Mouse (Mus musculus) olfactory bulb, adult 2 months (tissue): ENCODE results near the gene Casp7. TPM values are rescaled to one million over a fixed set of nuclear protein-coding genes. Genes with fewer than 3 reads are reported as not detected.
A peak's percentile ranks its signal among the peaks of the same experiment; 100 is the strongest.
"Not testable (repeated sequence)": the region's sequence is repeated elsewhere in the genome, so short reads cannot be mapped to it uniquely, and the experiment has no call there.

Experiments
- H3K27ac ChIP-seq: fragments of 200-500 bp; 2 replicates; pipeline ENCODE4 v1.5.1; 2012; ENCODE audit warnings: low read depth, low read length; ENCODE audit not compliant: insufficient read depth
- H3K4me1 ChIP-seq: fragments of 200-500 bp; 2 replicates; pipeline ENCODE4 v1.6.1; 2012; ENCODE audit warnings: low read length; ENCODE audit not compliant: control insufficient read depth, insufficient read depth
- H3K4me3 ChIP-seq: fragments of 200-500 bp; 2 replicates; pipeline ENCODE4 v1.5.1; 2012; ENCODE audit warnings: mild to moderate bottlenecking, low read depth, low read length, moderate library complexity; ENCODE audit not compliant: insufficient read depth
- CTCF ChIP-seq: fragments of 200-500 bp; IDR thresholded peaks from 2 replicates; pipeline ENCODE4 v1.5.1; 2012; ENCODE audit warnings: low read depth, mild to moderate bottlenecking, low read length, moderate library complexity; ENCODE audit not compliant: insufficient read depth
- POLR2A ChIP-seq: fragments of 200-500 bp; IDR thresholded peaks from 2 replicates; pipeline ENCODE4 v1.6.1; 2012; ENCODE audit warnings: mild to moderate bottlenecking, low read depth, low read length, moderate library complexity; ENCODE audit not compliant: insufficient read depth
- WGBS: fragments of 180-500 bp; shearing (Covaris S2); methylation state at CpG from one replicate; pipeline ENCODE4 v1.1.7; 2018; 5-methylcytosine and 5-hydroxymethylcytosine counted together
- polyA plus RNA-seq: library from polyadenylated mRNA; stranded (reverse); fragments of >200 nt; gene quantifications from 2 replicates; pipeline ENCODE4 v1.2.4, GENCODE M21; 2012; ENCODE audit warnings: low replicate concordance; ENCODE audit not compliant: missing spikeins, insufficient read depth, insufficient read length

The Casp7 gene
- polyA plus RNA-seq, 1 experiment, result not detected

- H3K27ac ChIP-seq, result no peak overlapping the region
- WGBS, result 95% methylated on average over 4 of the region's 4 CpGs
These were observed 8.9 kb downstream of the Casp7 start for GRCm38 (mm10) chr19:56405824-56406223.

GRCm38 (mm10) chr19:56406581-56406980 is 9.7 kb downstream of the Casp7 start:
- no peak overlapping the region for H3K27ac ChIP-seq
- TF ChIP-seq CTCF (no peak), POLR2A (no peak)
- no peak overlapping the region for H3K4me3 ChIP-seq
- no peaks in the 10 kb centered on the region for H3K4me1 ChIP-seq
- WGBS, result 94% methylated on average over 7 of the region's 7 CpGs

More at GRCm38 (mm10) chr19:56405824-56406223, 8.9 kb downstream of the Casp7 start:
- no peak for TF ChIP-seq CTCF
- TF ChIP-seq POLR2A, result no peak
- H3K4me3 ChIP-seq, result no peak overlapping the region
- no peaks in the 10 kb centered on the region for H3K4me1 ChIP-seq

GRCm38 (mm10) chr19:56409884-56410283 is 13.0 kb downstream of the Casp7 start:
- H3K4me3 ChIP-seq, H3K4me1 ChIP-seq, H3K27ac ChIP-seq: not testable (repeated sequence)
- 93% methylated on average over 4 of the region's 4 CpGs for WGBS

GRCm38 (mm10) chr19:56418404-56418803 is 21.5 kb downstream of the Casp7 start:
- Histone ChIP-seq H3K4me3 (no peak overlapping the region), H3K27ac (no peak overlapping the region), H3K4me1 (peaks cover 6% of the 10 kb centered on the region)
- TF ChIP-seq POLR2A (no peak), CTCF (no peak)
- 77% methylated on average over 4 of the region's 4 CpGs for WGBS

- Histone ChIP-seq H3K4me1 (peaks cover 9% of the 10 kb centered on the region), H3K27ac (no peak overlapping the region), H3K4me3 (no peak overlapping the region)
- WGBS, result 80% methylated on average over 9 of the region's 9 CpGs
- TF ChIP-seq CTCF (no peak), POLR2A (no peak)
These were observed 22.5 kb downstream of the Casp7 start for GRCm38 (mm10) chr19:56419452-56419851.

GRCm38 (mm10) chr19:56420345-56420744 is 23.4 kb downstream of the Casp7 start:
- TF ChIP-seq POLR2A, result no peak
- no peak for TF ChIP-seq CTCF
- peaks cover 16% of the 10 kb centered on the region for H3K4me1 ChIP-seq
- H3K4me3 ChIP-seq, result no peak overlapping the region
- 97% methylated on average over 3 of the region's 3 CpGs for WGBS
- H3K27ac ChIP-seq, result no peak overlapping the region

- TF ChIP-seq CTCF (peak; percentile 76), POLR2A (no peak)
- Histone ChIP-seq H3K27ac (no peak overlapping the region), H3K4me3 (no peak overlapping the region), H3K4me1 (peaks cover 25% of the 10 kb centered on the region)
- 28% methylated on average over 14 of the region's 14 CpGs for WGBS
These were observed 25.8 kb downstream of the Casp7 start for GRCm38 (mm10) chr19:56422476-56423338.

- 32% methylated on average over 12 of the region's 12 CpGs for WGBS
- no peak overlapping the region for H3K27ac ChIP-seq
- TF ChIP-seq POLR2A, result no peak
- no peak for TF ChIP-seq CTCF
These were observed 26.4 kb downstream of the Casp7 start for GRCm38 (mm10) chr19:56423370-56423769.

GRCm38 (mm10) chr19:56424606-56425395 is 27.9 kb downstream of the Casp7 start:
- TF ChIP-seq POLR2A (no peak), CTCF (no peak)
- H3K4me3 ChIP-seq, result no peak overlapping the region
- WGBS, result 80% methylated on average over 17 of the region's 17 CpGs

More at GRCm38 (mm10) chr19:56423370-56423769, 26.4 kb downstream of the Casp7 start:
- H3K4me3 ChIP-seq, result no peak overlapping the region
- peaks cover 25% of the 10 kb centered on the region for H3K4me1 ChIP-seq

More at GRCm38 (mm10) chr19:56424606-56425395, 27.9 kb downstream of the Casp7 start:
- H3K27ac ChIP-seq, result no peak overlapping the region
- H3K4me1 ChIP-seq, result peaks cover 25% of the 10 kb centered on the region
